Mouse (Mus musculus): ENCODE data around the gene Ston2.
"Not testable (repeated sequence)": the region's sequence is repeated elsewhere in the genome, so short reads cannot be mapped to it uniquely, and the experiment has no call there.

The Ston2 gene

DNA sequence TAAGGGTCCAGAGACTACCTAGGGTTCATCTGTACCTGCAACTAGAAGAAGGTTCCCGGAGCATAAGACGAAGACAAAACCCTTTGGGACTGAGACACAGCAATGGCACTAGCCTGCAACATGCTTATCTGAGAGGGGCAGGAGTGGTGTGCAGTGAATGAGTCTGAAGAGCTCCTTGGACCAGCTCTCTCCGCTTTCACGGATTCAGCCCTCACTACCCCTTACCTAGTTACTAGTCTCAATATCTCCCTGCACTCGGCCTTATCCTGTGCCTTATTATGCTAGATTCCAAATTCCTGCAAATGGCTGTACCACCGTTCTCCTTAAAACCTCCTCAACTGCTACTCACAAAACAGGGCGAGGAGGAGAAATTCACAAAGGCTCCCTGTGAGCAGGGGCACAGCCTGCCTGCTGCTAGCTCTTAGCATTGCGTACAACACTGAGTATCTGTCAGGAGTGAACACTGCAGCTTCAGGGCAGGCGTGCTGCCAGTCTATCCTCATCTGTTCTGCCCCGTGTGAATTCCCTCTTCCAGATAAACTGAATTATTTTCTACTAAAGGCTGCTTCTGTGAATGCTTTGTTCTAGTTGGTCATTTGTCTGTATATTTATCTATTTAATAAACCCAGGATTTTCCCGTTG is 38.5 kb downstream of the Ston2 start:
- no peak for DNase-seq (ENCODE audit: low read depth, low spot score)

DNA sequence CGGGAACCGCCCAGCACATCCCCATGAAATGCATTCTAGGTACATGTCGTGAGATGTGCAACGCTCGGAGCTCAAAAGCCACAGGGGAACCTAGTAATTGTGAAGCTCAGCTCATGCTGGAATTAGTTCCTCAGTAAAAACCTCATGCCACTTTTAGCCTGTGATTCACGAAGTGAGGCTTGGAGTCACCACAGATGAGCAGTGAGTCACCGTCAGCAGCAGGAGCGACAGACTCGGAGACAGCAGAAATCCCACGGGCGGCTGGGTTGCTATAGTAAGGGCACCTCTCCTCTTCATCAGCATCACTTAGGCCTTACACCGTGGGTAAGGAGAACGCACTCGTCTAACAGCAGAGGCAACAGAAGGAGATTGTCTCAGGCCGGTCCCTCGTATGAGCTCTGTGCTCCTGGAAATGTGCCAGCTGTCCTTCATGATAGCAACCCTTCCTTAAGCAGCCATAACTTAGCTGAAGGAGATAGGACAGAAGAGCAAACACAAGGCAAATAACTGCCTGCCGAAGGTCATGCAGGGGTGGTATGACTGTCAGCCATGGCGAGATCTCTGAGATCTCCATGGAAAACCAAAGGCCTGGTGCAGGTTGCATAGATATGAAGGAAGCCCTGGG is 39.8 kb downstream of the Ston2 start:
- DNase-seq (ENCODE audit: low read depth, low spot score) = no peak

DNA sequence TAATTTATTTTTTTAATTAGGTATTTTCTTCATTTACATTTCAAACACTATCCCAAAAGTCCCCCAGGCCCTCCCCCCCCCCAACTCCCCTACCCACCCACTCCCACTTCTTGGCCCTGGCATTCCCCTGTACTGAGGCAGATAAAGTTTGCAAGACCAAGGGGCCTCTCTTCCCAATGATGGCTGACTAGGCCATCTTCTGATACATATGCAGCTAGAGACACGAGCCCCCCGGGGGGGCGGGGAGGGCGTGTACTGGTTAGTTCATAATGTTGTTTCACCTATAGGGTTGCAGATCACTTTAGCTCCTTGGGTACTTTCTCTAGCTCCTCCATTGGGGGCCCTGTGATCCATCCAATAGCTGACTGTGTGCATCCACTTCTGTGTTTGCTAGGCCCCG is 41.3 kb downstream of the Ston2 start:
- not testable (repeated sequence) for DNase-seq (ENCODE audit: low read depth, low spot score)

DNA sequence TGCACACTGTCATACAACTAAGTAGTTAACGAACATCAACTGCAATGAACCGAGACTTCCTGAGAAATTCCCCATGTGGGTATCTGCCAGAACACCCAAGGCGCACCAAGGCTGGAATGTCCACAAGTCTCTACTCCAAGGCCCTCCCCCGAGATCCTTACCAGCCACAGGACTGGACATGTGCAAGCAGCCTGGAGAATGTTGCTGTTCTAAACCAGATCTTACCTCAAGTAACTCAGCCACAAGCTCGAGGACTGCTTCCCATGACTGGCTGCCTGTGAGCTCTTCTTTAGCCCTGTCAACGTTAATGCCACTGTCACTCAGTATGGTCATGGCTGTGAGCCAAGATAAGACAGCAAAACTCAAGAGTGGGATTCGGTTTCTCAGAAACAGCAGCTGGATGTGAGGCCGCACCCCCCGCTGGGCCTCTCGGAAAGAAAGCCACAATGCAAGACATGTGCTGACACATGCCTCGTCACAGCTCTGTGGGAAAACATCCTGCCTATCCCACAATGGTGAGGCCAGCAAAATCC is 42.4 kb downstream of the Ston2 start:
- no peak for DNase-seq (ENCODE audit: low read depth, low spot score)

DNA sequence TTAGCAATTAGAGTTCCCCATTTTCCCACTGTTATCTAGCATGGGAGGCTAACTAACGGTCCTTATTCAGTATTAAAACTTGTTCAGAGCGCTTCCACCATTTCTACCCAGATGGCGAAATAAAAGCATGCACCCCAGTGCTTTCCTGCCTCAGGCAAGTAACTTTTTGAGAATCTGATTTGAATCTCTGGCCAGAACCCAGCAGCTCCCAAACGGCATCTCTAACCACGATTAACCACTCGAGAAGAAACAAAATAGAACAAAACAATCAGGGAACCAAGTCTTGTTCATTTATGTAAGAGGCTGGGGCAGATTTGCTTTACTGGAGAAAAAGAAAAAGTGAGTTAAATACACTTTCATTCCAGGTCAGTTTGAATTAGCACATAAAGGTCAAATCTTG is 44.1 kb downstream of the Ston2 start:
- DNase-seq (ENCODE audit: low read depth, low spot score) = no peak

DNA sequence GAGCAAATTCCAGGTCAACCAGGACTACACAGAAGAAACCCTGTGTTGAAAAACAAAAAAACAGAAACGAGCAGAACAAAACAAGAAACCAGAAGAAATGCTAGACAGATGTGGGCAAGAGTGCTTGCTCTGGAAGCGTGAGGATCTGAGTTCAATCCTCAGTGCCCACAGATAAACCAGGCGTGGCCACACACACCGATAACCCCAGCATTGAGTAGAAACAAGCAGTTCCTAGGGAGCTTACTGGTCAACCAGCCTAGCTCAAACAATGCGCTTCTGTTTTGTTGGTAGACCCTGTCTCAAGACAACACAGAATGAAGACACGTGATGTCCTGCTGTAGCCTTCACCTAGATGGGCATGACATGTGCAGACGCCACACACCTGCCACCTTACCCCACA is 45.3 kb downstream of the Ston2 start:
- no peak for DNase-seq (ENCODE audit: low read depth, low spot score)

DNA sequence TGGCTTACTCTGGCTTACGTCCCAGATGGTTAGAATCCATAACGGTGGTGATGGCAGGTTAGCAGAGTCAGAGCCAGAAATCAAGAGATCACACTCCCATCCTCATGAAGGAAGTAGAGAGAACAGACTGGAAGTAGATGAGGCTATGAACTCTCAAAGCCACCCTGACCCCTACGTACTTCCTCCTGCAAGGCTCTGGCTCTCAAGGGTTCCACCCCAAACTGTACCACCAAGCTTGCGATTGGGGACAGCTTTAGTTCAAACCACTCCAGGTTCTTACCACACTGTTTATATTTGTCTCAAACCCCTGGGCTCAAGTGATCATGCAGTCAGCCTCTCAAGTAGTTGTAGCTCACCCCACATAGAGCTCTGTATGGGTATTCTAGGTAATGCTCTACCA is 49.8 kb downstream of the Ston2 start:
- DNase-seq (ENCODE audit: low read depth, low spot score) = no peak

DNA sequence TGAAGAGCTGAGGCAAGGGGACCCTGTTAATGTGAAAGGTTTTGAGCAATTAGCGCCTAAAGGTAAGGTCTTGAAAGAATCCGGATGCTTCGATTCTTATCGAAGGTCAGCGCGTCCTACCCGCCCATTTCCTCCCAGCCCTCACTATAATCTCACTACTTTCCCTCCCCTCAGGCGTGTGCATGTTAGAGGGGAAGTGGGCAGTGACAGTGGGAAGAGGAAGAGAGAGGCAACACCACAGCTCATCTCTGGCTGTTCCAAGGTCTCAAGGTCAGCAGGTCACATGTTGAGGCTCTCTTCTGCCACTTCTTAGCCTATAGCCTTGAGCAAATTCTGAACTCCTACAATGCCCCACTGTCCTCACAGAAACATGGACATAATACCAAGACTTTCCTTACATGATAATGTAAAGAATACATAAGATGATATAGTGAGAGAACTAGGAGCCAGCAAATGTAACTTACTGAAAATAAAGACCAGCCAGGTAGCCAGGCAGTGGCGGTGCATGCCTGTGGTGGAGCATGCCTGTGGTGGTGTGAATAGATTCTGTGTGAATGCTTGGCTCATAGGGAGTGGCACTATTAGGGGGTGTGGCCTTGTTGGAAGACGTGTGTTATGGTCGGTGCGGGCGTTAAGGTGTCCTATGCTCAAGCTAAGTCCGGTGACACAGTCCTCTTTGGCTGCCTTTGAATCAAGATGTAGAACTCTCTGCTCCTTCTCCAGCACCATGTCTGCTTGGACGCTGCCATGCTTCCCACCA is 51.8 kb downstream of the Ston2 start:
- no peak for DNase-seq (ENCODE audit: low read depth, low spot score)

DNA sequence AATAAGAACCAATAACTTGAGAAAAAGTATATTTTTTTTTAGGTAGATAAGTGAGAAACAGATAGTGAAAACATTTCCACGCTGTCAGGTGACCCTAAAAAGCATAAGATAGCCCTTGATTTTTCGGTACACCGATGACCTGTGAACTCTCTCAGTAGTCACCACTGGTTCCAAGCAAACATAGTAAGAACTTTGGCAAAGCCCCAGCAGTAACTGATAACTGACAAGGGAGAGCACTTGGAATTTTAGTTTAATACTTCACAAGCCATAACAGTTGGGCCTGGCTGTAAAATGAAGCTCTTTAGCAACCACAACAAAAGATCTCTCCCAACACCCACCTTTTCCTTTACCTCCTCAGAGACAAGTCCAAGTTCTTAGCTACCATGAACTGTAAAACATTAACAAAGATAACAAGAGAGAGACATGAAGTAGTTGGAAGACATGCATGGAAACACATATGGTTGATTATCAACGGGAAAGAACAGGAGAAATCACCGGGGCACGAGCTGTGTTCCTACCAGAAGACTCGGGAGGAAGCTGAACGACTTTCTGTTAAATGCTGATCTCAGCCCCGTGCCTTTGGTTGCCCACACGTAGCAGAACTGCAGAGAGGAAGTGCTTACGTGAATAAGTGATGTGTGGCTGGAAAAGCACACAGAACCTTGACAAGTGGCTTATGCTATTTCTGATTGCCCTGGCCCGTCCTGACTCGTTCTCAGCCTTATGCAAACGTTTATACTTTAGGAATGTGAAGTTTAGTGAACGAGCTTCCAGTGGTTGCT is 53.8 kb downstream of the Ston2 start:
- no peak for DNase-seq (ENCODE audit: low read depth, low spot score)

DNA sequence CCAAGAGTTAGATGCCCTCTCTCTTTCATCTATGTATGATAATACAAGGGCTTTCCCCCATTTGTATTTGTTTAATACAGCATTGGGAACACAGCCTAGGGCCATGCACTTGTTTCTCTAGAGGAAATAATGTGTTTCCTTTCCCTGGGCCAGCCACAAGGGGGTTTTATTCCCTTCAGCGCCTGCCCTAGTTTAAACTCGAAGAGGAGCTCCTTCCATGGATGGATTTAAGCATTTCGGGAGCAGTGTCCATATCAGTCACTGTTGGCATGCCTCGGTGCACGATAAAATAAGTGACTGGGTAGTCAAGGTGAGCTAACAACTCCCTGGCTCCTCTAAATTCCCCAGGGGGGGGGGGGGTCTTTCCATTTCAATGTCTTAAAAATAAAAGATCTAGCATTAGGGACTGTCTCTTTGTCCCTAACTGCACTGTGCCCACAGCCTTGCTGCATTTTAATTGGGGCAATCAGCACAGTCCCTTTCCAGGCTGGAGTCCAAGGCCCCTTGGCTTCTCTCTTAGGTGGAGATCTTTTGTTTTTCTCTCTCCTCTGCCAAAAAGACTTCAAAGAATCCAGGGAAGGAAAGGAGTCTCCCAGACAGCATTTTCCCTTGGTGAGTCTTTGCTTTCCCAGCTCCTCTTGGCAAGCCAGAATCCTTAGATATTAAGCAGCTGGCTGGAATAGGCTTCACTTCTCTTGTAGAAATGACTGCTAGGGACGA is 55.3 kb downstream of the Ston2 start:
- no peak for DNase-seq (ENCODE audit: low read depth, low spot score)

DNA sequence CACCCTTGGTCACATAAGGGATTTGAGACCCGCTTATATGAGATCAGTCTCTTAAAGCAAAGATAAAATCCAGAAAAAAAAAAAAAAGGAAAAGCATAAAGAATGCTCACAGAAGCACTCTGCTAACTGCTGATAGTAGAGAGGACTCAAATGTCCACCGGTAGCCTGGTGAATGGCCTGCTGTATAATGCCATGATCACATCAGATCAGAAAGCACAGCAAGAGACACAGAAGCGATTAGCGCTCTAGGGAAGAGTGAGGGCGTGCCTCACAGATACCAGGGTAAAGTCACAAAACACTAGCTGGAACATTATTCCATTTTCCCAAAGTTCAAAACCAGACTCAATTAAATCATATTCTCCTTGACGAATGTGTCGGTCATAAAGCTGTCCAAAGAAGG is 62.0 kb downstream of the Ston2 start:
- DNase-seq (ENCODE audit: low read depth, low spot score) = no peak

DNA sequence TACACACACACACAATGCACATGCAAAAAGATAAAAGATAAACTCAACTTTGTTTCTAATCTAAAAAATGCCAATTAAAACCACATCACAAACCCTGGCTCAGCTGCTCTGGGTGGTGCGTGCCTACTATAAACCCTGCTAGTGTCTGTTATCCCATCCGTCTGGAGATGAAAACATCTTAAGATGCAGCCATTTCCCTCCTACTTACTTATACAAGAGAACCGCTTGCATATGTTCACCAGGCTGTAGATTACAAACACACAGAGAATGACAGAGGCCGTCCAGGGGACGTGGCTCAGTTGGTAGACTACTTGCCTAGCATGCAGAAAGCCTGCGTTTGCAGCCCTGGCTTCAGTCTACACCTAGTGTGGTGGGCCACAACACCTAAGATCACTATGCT is 64.3 kb downstream of the Ston2 start:
- DNase-seq (ENCODE audit: low read depth, low spot score) = no peak

DNA sequence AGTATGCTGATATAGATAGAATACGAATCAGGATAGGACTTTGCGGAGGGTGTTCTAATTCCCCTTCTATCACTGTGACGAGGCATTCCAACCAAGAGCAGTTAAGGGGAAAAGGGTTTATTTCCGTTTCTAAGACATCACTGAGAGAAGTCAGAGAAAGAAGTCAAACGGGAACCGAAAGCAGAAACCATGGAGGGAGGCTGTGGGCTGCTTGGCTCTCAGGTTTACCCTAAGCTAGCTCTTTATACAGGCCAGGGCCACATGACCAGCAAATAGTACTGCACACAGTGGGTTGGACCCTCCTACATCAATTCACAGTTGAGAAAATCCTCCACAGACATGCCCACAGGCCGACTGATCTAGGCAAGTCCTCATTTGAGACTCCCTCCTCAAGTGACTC is 69.1 kb downstream of the Ston2 start:
- no peak for DNase-seq (ENCODE audit: low read depth, low spot score)

DNA sequence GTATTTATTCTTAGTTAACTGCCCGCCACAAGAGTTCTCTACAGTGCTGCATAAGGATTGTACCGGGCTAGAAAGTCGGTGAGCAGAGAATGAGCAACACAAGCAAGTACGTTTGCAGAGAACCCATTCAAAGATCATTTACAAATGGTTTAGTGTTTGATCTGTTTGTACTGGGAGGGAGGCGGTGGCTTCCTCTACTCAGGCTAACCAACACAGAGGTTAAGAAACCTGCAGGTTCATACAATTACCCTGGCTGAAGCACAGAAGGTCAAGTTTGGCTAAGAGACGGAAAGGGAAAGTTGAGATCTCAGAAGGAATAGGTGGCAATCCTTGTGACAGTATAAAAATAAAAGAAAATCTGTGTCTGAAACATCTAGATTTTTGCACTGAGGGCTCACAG is 72.5 kb downstream of the Ston2 start:
- DNase-seq (ENCODE audit: low read depth, low spot score) = no peak

DNA sequence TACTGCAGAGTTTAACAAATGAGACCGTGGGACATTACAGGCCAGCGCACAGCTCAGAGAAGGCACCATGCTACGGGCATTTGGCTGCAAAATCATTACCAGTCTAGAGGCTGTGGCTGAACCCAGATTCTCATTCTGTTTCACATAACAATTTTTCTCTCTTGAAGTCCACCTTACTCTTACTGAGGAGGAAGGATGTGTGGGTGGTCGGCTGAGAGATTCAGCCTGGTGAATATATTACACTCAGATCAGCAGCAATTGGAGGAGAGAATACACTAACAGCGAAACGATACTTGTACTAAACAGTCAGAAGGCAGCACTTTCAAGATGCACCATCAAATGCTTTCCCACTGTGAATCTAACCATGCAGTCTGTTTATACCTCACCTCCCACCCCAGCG is 74.8 kb downstream of the Ston2 start:
- DNase-seq (ENCODE audit: low read depth, low spot score) = no peak

DNA sequence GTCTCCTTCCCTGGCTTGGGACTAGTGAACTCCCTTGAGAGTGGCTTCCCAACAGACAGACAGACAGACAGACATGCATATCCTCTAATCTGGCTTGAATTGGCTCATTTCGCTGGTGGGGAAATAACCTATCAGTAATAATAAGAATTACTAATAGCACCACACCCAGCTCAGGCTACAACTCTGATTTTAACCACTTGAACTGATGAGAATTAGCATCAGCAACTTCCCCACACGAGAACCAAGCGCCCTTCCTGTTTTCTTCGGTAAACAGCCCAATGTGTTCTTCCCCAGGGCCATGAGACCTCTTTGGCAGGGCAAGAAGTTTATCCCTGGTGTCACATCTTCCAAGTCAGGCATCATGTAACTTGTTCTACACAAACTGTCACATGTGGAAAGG is 76.5 kb downstream of the Ston2 start:
- no peak for DNase-seq (ENCODE audit: low read depth, low spot score)

DNA sequence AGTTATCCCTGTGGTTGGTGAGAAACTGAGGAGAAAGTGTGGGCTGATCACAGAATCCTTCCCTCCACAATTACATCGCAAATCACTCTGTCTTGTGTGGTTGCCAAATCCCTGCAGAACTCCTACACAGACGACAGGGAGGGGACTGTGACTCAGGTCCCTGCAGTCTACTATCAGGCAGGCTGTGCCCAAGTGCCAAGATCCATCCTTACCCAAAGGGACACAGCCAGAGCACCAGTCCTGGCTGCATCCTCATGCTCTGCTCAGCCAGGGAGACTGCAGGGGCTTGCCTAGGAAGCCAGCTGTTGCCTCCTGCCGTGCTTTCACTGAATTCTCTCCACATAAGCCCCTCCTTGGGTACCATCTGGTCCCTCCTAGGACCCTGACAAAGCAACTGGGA is 77.3 kb downstream of the Ston2 start:
- DNase-seq (ENCODE audit: low read depth, low spot score) = no peak

DNA sequence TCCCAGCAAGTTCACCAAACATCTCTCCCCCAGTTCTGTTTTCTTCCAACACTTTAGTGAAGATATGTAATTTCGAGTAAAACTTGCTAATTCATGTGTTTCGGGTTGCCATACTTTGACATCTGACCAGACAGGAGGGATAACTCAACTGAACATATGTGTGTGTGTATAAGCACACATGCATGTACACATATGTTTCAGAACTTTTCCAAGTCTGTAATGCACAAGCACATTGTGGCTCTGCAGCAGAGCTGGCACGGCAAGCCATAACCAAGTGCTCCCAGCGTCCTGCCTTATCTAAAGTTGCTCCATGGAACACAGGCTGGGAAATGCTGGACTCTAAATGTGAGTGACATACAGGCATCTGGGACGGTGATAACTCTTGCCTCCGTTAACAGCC is 78.6 kb downstream of the Ston2 start:
- DNase-seq (ENCODE audit: low read depth, low spot score) = no peak

DNA sequence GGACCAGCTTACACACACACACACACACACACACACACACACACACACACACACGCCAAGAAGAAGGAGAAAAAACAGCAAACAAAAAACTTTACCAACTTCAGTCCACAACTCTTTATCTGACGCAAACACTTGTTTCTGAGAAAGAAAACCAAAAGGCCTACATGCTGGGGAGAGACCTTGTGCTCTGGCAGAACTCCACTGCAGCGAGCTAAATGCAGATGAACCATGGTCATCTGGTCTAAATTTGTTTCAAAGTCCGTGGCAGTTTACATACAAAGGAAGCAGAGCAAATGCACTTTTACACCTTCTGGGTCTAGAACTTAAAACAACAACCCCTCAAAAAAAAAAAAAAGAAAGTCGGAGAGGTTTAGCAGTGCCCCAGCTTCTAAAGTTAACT is 79.0 kb downstream of the Ston2 start:
- DNase-seq (ENCODE audit: low read depth, low spot score) = no peak

DNA sequence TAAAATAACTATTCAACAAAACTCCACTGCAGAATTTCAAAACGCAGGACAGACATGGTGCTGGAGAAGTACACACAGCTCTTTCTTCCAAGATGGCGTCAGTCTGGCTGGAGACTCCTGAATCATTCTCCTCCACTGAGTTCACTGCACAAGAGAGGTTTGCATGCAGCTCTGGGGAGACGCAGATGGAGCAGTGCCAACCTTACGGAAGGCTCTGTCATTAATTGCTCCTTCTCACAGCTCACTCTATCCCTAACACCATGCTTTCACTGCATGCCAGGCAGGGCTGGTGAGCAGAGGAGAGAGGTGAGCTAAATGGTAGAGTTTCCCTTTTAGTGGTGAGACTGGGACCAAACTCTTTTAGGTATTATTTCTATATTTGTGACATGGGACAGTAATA is 80.4 kb downstream of the Ston2 start:
- DNase-seq (ENCODE audit: low read depth, low spot score) = no peak

DNA sequence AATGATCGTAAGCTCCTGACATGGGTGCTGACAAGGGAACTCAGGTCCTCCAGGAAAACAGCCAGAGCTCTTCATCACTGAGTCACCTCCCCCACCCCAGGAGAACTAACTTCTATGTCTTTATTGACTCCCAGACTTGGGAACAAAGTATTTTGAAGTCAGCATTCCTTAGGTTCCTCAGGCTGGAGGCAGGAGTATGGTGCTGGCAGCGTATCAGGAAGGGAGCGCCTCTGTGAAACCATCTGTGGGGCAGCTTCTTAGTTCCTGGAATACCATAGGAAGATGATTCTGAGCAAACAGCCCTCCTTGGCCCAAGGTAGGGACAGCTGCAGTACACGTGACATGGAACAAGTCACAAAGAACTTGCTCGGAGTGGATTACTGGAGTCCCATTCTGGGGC is 84.7 kb downstream of the Ston2 start:
- DNase-seq (ENCODE audit: low read depth, low spot score) = no peak

DNA sequence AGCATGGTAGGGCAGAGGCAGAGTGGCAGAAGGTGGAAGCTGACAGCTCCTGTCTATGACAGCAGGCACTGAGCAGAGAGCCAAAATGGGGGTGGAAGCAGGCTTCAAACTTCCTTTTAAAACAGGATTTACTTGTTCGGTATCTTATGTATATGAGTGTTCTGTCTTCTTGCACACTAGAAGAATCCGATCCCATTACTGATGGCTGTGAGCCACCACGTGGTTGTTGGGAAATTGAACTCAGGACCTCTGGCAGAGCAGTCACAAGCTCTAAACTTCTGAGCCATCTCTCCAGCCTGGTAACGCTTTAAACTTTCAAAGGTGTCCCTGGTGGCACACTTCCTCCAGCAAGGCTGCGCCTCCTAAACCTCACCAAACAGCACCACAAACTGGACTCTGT is 85.4 kb downstream of the Ston2 start:
- DNase-seq (ENCODE audit: low read depth, low spot score) = no peak

Measured in retina, postnatal 7 days (tissue).